Mouse (Mus musculus) cerebellum, postnatal 10 days (tissue): ENCODE results near the gene Qser1.
A peak's percentile ranks its signal among the peaks of the same experiment; 100 is the strongest.

Experiments used
- DNase-seq, 2 experiments: peaks; one replicate each; pipeline ENCODE4 v3.0.0; 2021; ENCODE audit warnings: mixed read lengths in 2 of 2

The Qser1 gene

GRCm38 (mm10) chr2:104732562-104733256 lies 83.9 kb downstream of the Qser1 start:
- no peak for DNase-seq

- DNase-seq: no peak
These were observed 84.5 kb downstream of the Qser1 start for GRCm38 (mm10) chr2:104732033-104732444.

GRCm38 (mm10) chr2:104727369-104727768 lies 89.2 kb downstream of the Qser1 start:
- no peak for DNase-seq

GRCm38 (mm10) chr2:104722021-104722420 lies 94.5 kb downstream of the Qser1 start:
- DNase-seq: no peak

GRCm38 (mm10) chr2:104717827-104718226 lies 98.7 kb downstream of the Qser1 start:
- DNase-seq: no peak

GRCm38 (mm10) chr2:104717231-104717735 lies 99.3 kb downstream of the Qser1 start:
- DNase-seq: peak; percentile 35 to 57

GRCm38 (mm10) chr2:104716279-104716678 lies 100.3 kb downstream of the Qser1 start, which contains the start of gene Pin1rt1:
Gene Pin1rt1, minus strand, starts transcription at chr2:104716379.
- no peak for DNase-seq

GRCm38 (mm10) chr2:104714254-104714691 lies 102.3 kb downstream of the Qser1 start:
- peak; percentile 81 to 85 for DNase-seq

- no peak for DNase-seq
These were observed 104.1 kb downstream of the Qser1 start for GRCm38 (mm10) chr2:104712486-104712809.

- peak; percentile 83 to 85 for DNase-seq
These were observed 104.7 kb downstream of the Qser1 start, which contains the start of gene Tcp11l1 for GRCm38 (mm10) chr2:104711585-104712485. Gene Tcp11l1, minus strand, starts transcription at chr2:104712169.

- DNase-seq: peak in 1 of 2 experiments; percentile 25
These were observed 105.7 kb downstream of the Qser1 start for GRCm38 (mm10) chr2:104710670-104711370.

GRCm38 (mm10) chr2:104709786-104710337 lies 106.7 kb downstream of the Qser1 start:
- no peak for DNase-seq
